Mouse (Mus musculus): ENCODE measurements around the gene Rpl10a. TPM values are rescaled to one million over a fixed set of nuclear protein-coding genes. Genes with fewer than 3 reads are reported as not detected.
"Not testable (repeated sequence)": the region's sequence is repeated elsewhere in the genome, so short reads cannot be mapped to it uniquely, and the experiment has no call there.

The Rpl10a gene
- polyA plus RNA-seq, 1 experiment from 2014 or later = 307 TPM

DNA sequence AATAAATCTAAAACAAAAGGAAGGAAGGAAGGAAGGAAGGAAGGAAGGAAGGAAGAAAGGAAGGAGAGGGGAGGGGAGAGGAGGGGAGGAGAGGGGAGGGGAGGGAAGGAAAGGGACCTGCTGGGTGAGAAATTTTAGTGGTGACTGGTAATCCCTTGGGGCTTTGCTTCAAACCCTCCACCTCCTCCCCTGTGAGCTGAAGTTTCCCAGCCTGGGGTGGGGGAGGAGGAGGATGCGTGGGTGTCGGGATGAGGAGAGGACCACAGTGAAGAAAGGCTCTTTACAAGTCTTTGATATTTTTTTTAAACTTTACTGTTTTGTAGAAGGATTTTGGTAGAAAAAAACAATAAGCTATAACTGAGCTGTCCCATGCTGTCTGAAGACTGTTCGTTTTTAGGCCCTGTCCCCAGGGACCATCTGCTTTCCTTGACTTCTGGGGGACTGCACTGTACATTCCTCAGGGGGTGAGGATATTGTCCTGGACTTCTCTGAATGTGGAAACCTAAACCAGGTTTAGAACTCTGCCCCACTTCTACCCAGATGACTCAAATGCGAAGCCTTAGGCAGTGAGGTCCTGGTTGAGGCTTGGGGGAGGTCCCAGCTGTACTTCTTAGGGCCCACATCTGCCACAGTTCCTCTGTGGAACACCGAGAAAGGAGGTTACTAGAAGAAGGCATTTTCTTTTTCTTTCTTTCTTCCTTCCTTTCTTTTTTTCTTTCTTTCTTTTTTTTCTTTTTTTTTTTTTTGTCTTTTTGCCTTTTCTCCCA is 16.7 kb upstream of the Rpl10a start:
- peaks cover 19% of the 10 kb centered on the region for H3K4me1 ChIP-seq
- ATAC-seq (replicated peaks) = no peak
- H3K9me3 ChIP-seq = no peaks in the 10 kb centered on the region
- H3K36me3 ChIP-seq (replicated peaks) = no peaks in the 10 kb centered on the region
- no peaks in the 10 kb centered on the region for H3K27me3 ChIP-seq (replicated peaks)
- no peak overlapping the region for H3K9ac ChIP-seq
- no peak overlapping the region for H3K4me2 ChIP-seq
- H3K27ac ChIP-seq = no peak overlapping the region
- H3K4me3 ChIP-seq = no peak overlapping the region
- 80% methylated on average over 5 of the region's 5 CpGs for WGBS

DNA sequence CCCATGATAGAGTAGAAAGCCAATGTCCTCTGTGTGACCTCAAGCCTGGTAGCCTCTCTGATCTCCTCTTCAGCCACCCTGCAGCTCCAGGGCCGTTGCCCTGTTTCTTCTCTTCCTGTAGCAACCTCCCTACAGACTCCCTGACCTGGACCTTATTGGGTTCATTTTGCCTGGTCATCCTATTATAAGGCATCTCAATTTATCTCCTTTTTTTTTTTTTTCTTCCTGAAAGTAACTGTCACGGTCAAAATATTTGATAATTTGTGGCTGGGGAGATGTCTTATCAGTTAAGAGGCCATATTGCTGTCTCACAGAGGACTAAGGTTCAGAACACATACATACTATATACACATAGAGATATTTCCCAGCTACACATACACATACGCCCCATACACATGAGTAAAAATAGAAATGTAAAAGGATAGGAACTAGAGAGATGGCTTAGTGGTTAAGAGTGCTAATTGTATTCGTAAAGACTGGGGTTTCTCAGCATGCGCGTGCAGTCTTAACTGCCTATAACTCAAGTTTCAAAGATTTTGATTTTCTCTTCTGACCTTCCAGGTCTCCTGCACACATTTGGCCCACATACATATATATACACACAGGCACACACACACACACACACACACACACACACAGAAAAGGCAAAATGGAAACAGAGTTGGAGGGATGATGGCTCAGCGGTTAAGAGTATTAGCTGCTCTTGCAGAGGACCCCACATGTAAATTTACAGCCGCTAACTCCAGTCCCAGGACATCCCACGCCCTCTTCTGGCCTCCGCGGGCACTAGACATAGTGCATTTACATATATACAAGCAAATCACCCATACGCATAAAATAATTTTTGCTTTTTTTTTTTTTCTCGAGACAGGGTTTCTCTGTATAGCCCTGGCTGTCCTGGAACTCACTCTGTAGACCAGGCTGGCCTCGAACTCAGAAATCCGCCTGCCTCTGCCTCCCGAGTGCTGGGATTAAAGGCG is 15.7 kb upstream of the Rpl10a start:
- Histone ChIP-seq H3K36me3 (replicated peaks) (no peaks in the 10 kb centered on the region), H3K9ac (no peak overlapping the region)
- 26% methylated on average over 17 of the region's 17 CpGs for WGBS

DNA sequence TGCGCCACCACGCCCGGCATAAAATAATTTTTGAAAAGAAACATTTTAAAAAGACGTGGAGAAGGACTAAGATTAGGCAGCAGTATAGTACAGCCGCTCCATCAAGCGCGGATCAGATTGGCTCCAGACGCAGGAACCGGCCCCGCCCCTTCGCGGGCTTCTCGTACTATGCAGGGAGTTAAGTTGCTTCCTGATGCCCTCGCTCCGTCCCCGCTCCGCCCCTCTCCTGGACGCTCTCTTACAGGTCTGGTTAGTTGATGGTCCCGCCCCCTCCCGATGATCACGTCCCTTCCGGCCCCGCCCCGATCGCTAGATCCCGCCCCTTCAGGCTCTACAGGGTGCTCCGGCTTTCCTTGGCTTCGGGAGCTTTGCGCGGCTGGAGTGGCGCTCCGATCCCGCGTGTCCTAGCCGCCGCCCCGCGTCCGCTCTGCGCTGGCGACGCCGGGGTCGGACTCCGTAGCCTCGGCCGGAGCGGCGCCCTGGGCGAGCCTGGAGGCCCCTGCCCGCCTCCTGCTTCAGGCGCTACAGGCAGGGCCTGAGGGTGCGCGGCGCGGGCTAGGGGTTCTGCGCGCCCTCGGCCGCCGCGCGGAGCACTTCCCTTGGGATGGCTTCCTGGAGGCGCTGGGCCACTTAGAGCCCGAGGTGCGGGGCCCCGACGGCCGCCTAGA is 14.9 kb upstream of the Rpl10a start, which contains the start of gene Fance:
Fance (plus strand) TSS at position 308 of the 668 bp plus-strand sequence.
- WGBS = under 1% methylated on average over 69 of the region's 69 CpGs
- H3K9me3 ChIP-seq = no peaks in the 10 kb centered on the region
- peaks cover 19% of the 10 kb centered on the region for H3K4me1 ChIP-seq
- H3K4me2 ChIP-seq = peak within 1 kb of the TSS; percentile 96
- peak; percentile 98 for ATAC-seq (replicated peaks)
- H3K36me3 ChIP-seq (replicated peaks) = no peaks in the 10 kb centered on the region; the same call in 1 of the 2 replicates
- peak within 1 kb of the TSS; percentile 91 for H3K27ac ChIP-seq
- peak within 1 kb of the TSS; percentile 77 for H3K9ac ChIP-seq
- peak within 1 kb of the TSS; percentile 88 for H3K4me3 ChIP-seq
- H3K27me3 ChIP-seq (replicated peaks) = no peaks in the 10 kb centered on the region

More for the DNA sequence above, 15.7 kb upstream of the Rpl10a start:
- Histone ChIP-seq H3K9me3 (no peaks in the 10 kb centered on the region), H3K4me1 (peaks cover 19% of the 10 kb centered on the region), H3K4me3 (peak overlapping the region; percentile 88), H3K27ac (peak overlapping the region; percentile 91), H3K4me2 (peak overlapping the region; percentile 96), H3K27me3 (replicated peaks) (no peaks in the 10 kb centered on the region)
- ATAC-seq (replicated peaks) = peak; percentile 27

DNA sequence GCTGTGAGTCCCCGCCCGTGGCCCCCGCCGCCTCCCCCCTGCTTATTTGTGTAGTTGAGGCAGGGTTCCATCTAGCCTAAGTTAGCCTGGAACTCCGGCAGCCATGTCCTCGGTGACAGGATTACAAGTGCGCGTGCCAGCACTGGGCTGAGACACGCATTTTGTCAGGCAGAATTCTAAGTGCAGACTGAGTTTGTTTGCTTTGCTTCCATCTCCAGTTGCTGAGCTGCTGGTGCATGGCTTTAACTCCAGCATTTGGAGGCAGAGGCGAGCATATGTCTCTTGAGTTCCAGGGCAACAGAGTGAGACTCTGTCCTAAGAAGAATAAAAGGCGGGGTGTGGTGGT is 14.4 kb upstream of the Rpl10a start:
- Histone ChIP-seq H3K4me3 (peak overlapping the region; percentile 88), H3K27me3 (replicated peaks) (no peaks in the 10 kb centered on the region), H3K9me3 (no peaks in the 10 kb centered on the region), H3K27ac (peak overlapping the region; percentile 91), H3K36me3 (replicated peaks) (no peaks in the 10 kb centered on the region; the same call in 1 of the 2 replicates), H3K4me1 (peaks cover 15% of the 10 kb centered on the region), H3K9ac (peak overlapping the region; percentile 77), H3K4me2 (peak overlapping the region; percentile 96)
- under 1% methylated on average over 11 of the region's 11 CpGs for WGBS
- peak; percentile 55 for ATAC-seq (replicated peaks)

DNA sequence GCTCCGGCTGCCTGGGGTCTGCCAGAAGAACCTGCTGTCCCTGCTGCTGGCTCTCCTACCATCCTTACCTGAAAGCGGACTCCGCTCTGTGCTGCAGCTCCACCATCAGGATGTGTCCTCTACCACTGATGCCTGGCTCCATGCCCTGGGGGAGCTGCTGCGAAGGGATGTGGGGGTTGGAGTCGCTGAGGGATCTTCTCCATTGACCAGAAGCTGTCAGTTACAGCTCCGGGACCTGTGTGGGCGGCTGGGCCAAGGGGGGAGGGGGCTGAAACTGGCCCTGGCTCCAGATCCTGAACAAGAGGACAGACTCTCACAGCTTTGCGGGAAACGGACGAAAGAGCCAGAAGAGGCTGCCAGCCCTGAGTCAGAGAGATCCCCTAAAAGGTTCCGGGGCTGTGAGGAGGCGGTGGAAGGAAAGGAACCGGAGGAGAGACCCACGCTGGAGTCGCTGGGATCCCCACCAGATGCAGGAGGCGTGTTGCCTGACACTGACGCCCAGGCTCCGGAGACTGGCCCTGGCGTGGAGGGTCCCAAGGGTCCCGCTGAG is 12.6 kb upstream of the Rpl10a start:
- H3K4me2 ChIP-seq = no peak overlapping the region

DNA sequence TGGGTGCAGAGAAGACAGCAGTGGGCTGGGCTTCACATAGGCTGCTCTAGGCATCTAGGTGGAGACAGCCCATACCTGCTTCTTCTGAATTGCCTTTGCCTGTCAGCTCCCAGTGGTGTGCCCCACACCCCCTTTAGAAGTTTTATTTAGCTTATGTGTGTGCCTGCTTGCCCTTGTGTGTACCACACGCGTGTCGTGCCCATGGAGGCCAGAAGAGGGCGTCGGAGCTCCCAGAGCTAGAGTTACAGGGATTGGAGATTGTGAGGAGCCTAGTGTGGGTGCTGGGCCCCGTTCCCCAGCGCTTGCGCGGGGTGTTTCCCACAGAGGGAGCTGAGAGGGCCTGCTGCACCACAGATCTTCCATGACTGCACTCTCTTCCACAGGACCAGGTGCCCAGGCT is 11.8 kb upstream of the Rpl10a start:
- H3K9ac ChIP-seq = no peak overlapping the region
- no peak for ATAC-seq (replicated peaks)
- H3K4me1 ChIP-seq = peaks cover 15% of the 10 kb centered on the region
- H3K27ac ChIP-seq = no peak overlapping the region
- H3K4me2 ChIP-seq = no peak overlapping the region
- H3K9me3 ChIP-seq = no peaks in the 10 kb centered on the region
- no peaks in the 10 kb centered on the region; the same call in 1 of the 2 replicates for H3K36me3 ChIP-seq (replicated peaks)
- no peaks in the 10 kb centered on the region for H3K27me3 ChIP-seq (replicated peaks)
- H3K4me3 ChIP-seq = no peak overlapping the region
- WGBS = 90% methylated on average over 9 of the region's 9 CpGs

More for the DNA sequence above, 12.6 kb upstream of the Rpl10a start:
- WGBS = 89% methylated on average over 20 of the region's 20 CpGs
- Histone ChIP-seq H3K4me3 (no peak overlapping the region), H3K9ac (no peak overlapping the region), H3K9me3 (no peaks in the 10 kb centered on the region), H3K27ac (no peak overlapping the region), H3K27me3 (replicated peaks) (no peaks in the 10 kb centered on the region), H3K4me1 (peaks cover 15% of the 10 kb centered on the region), H3K36me3 (replicated peaks) (no peaks in the 10 kb centered on the region; the same call in 1 of the 2 replicates)
- no peak for ATAC-seq (replicated peaks)

DNA sequence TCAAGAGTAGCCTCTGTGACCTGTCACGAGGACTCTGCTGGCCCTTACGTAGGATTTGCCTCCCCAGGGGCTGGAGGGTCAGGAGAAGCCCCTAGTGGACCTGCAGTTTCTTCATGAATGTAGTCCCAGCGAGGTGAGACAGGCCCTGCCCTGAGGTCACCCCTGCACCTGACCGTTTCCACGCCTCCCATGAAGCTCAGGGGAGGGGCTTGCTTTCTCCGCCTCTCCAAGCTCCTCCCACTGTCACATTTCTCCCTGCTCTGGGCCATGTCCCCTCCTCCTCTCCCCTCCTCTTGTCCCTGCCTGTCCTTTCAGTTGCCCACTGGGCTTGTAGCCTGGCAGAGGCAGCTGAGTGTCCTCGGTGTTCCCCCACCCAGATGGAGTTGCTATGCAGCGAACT is 11.2 kb upstream of the Rpl10a start:
- Histone ChIP-seq H3K4me1 (peaks cover 15% of the 10 kb centered on the region), H3K4me2 (no peak overlapping the region), H3K27ac (no peak overlapping the region), H3K36me3 (replicated peaks) (no peaks in the 10 kb centered on the region; the same call in 1 of the 2 replicates), H3K4me3 (no peak overlapping the region), H3K27me3 (replicated peaks) (no peaks in the 10 kb centered on the region), H3K9ac (no peak overlapping the region), H3K9me3 (no peaks in the 10 kb centered on the region)
- WGBS = 56% methylated on average over 8 of the region's 8 CpGs
- no peak for ATAC-seq (replicated peaks)

DNA sequence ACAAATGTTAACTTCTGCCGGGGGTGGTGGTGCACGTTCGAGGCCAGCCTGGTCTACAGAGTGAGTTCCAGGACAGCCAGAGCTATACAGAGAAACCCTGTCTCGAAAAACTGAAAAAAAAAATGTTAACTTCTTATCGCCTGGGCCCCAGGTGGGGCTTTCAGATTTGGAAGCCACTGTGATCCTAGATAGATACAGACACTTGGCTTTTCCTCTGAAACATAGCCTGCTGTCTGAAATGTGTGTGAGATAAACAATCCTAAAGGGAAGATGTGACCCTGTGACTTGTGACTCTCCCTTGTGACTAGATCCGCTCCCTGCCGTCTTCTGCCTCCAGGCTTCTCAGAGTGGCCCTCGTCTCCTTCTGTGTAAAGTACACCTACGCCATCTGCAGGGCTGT is 10.5 kb upstream of the Rpl10a start:
- no peak overlapping the region for H3K4me3 ChIP-seq
- H3K36me3 ChIP-seq (replicated peaks) = no peaks in the 10 kb centered on the region; the same call in 1 of the 2 replicates
- H3K9me3 ChIP-seq = no peaks in the 10 kb centered on the region
- H3K4me2 ChIP-seq = no peak overlapping the region
- peaks cover 13% of the 10 kb centered on the region for H3K4me1 ChIP-seq
- no peaks in the 10 kb centered on the region for H3K27me3 ChIP-seq (replicated peaks)
- H3K9ac ChIP-seq = no peak overlapping the region
- no peak overlapping the region for H3K27ac ChIP-seq
- no peak for ATAC-seq (replicated peaks)
- WGBS = 81% methylated on average over 9 of the region's 9 CpGs

DNA sequence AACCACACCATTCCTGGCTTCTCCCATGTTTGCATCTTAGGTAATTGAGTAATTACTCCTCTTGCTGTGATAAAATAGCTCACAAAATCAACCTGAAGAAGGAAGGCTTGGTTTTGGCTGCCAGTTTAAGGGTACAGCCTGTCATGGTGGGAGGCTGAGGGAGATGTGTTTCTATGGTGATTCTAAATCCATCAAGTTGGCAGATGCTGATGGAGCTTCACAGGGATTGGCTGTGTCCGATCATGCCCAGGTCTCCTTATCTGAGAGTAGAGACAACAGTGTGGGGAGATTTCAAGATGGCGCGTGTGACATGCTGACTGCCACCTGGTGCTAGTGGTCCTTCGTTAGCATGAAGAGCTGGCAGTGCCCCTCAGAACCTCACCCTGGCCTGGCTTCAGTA is 6.6 kb upstream of the Rpl10a start:
- no peak overlapping the region for H3K4me2 ChIP-seq
- no peak overlapping the region for H3K4me3 ChIP-seq
- no peaks in the 10 kb centered on the region for H3K4me1 ChIP-seq
- H3K9me3 ChIP-seq = no peaks in the 10 kb centered on the region
- H3K9ac ChIP-seq = no peak overlapping the region
- H3K27ac ChIP-seq = no peak overlapping the region
- WGBS = 97% methylated on average over 4 of the region's 4 CpGs
- no peaks in the 10 kb centered on the region for H3K27me3 ChIP-seq (replicated peaks)
- no peak for ATAC-seq (replicated peaks)
- H3K36me3 ChIP-seq (replicated peaks) = no peaks in the 10 kb centered on the region; the same call in 1 of the 2 replicates

DNA sequence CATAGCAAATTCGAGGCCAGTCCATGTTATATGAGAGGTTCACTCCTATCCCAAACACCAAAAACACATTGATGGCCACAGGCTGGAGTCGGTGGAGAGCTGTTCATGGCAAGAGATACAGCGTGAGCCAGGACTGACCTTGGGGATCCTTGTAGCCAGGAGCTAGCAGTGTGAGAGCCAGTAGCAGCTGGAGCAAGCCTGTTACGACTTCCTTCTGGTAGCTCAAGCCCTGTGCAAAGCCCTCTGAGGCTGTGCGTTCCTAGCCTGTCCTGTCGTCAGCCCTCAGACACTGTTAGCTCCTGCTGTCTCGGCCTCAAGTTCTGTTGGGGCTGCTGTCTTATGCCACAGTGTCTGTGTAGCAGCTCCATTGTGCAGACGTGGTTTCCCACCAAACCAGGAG is 4.5 kb upstream of the Rpl10a start:
- Histone ChIP-seq H3K9ac (no peak overlapping the region), H3K27ac (no peak overlapping the region), H3K4me3 (no peak overlapping the region), H3K4me2 (no peak overlapping the region), H3K9me3 (no peaks in the 10 kb centered on the region), H3K4me1 (peaks cover 10% of the 10 kb centered on the region), H3K36me3 (replicated peaks) (no peaks in the 10 kb centered on the region), H3K27me3 (replicated peaks) (no peaks in the 10 kb centered on the region)
- no peak for ATAC-seq (replicated peaks)
- WGBS = 89% methylated on average over 8 of the region's 8 CpGs

DNA sequence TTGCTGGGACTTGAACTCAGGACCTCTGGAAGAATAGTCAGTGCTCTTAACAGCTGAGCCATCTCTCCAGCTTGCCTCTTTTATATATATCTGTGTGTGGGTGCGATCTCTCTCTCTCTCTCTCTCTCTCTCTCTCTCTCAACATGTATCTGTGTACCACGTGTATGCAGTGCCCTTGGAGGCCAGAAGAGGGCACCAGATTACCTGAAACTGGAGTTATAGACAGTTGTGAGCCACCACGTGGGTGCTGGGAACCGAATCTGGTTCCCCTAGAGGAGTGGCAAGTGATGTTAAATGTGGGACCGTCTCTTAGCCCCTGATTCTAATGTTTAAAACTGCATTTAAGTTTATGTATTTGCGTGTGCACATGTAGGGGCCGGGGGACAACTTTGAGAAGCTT is 3.9 kb upstream of the Rpl10a start:
- 94% methylated on average over 7 of the region's 7 CpGs for WGBS
- H3K27ac ChIP-seq; H3K36me3 ChIP-seq (replicated peaks); H3K27me3 ChIP-seq (replicated peaks); H3K9ac ChIP-seq; ATAC-seq (replicated peaks); H3K4me3 ChIP-seq; H3K4me2 ChIP-seq; H3K9me3 ChIP-seq: not testable (repeated sequence)
- H3K4me1 ChIP-seq = peaks cover 16% of the 10 kb centered on the region
